Comparison of ENCODE assay signal across 9 mouse cellular contexts in genomic region chr16:78575852-78576477, GRCm38 (mm10). TPM values are rescaled to one million over a fixed set of nuclear protein-coding genes. Genes with fewer than 3 reads are reported as not detected.
A peak's percentile ranks its signal among the peaks of the same experiment; 100 is the strongest.
DNase-seq lines count a peak whose midpoint lies in the region; ATAC-seq and TF ChIP-seq lines count a peak whose summit lies in the region.
"Had no signal": no experiment of that assay in that cellular context is flagged by ENCODE, and none has a peak within 500 bp of the region (broad histone marks: within the 10 kb centered on the region; RNA-seq: fewer than 3 reads in every experiment).

No protein-coding gene starts in this region.

- WGBS in forebrain, embryonic 16.5 days = under 1% methylated on average over 41 of the region's 41 CpGs
- under 1% methylated on average over 41 of the region's 41 CpGs for WGBS in kidney, postnatal 0 days
- WGBS in macrophage (ENCODE audit: missing documents) = under 1% methylated on average over 41 of the region's 41 CpGs
- WGBS in stomach, embryonic 15.5 days = under 1% methylated on average over 41 of the region's 41 CpGs

- peak overlapping the region; percentile 89 for H3K4me3 ChIP-seq in forebrain, embryonic 16.5 days (replicated peaks; ENCODE audit: low read length)
- H3K4me3 ChIP-seq in kidney, postnatal 0 days (replicated peaks; ENCODE audit: low read depth, low read length) = peak overlapping the region; percentile 52
- H3K4me3 ChIP-seq in macrophage (ENCODE audit: inconsistent target) = peak overlapping the region; percentile 57
- H3K4me3 ChIP-seq in stomach, embryonic 15.5 days (replicated peaks) = peak overlapping the region; percentile 60

- H3K4me2 ChIP-seq in forebrain, embryonic 16.5 days (ENCODE audit: low read length) = peak overlapping the region; percentile 75
- H3K4me2 ChIP-seq in kidney, postnatal 0 days (ENCODE audit: low read length) = peak overlapping the region; percentile 62
- peak overlapping the region; percentile 64 for H3K4me2 ChIP-seq in stomach, embryonic 15.5 days

- ATAC-seq in forebrain, embryonic 16.5 days = peak; percentile 78
- ATAC-seq in kidney, postnatal 0 days (replicated peaks; ENCODE audit: low FRiP score, low read depth) = peak; percentile 82
- peak; percentile 70 for ATAC-seq in stomach, embryonic 15.5 days (ENCODE audit: insufficient read depth, low FRiP score, low read depth)

- no peak for TF ChIP-seq CTCF in kidney, postnatal 0 days (IDR thresholded peaks at IDR 0.05; ENCODE audit: low read depth)

- peak overlapping the region; percentile 82 for H3K27ac ChIP-seq in forebrain, embryonic 16.5 days (ENCODE audit: low read length)
- peak overlapping the region; percentile 80 for H3K27ac ChIP-seq in kidney, postnatal 0 days
- 0 out of 2 replicates have a peak overlapping the region, but pooled peaks have one; percentile 10 for H3K27ac ChIP-seq in macrophage
- H3K27ac ChIP-seq in stomach, embryonic 15.5 days = peak overlapping the region; percentile 86

- peaks cover 19% of the 10 kb centered on the region for H3K4me1 ChIP-seq in forebrain, embryonic 16.5 days (replicated peaks; ENCODE audit: control insufficient read depth, insufficient read depth, low read length)
- no peaks in the 10 kb centered on the region; the same call in 1 of the 2 replicates for H3K4me1 ChIP-seq in kidney, postnatal 0 days (replicated peaks; ENCODE audit: insufficient read depth, low read length)
- H3K4me1 ChIP-seq in stomach, embryonic 15.5 days = peaks cover 7% of the 10 kb centered on the region

- H3K36me3 ChIP-seq in forebrain, embryonic 16.5 days (ENCODE audit: control insufficient read depth, insufficient read depth) = no peaks in the 10 kb centered on the region
- no peaks in the 10 kb centered on the region for H3K36me3 ChIP-seq in kidney, postnatal 0 days (ENCODE audit: insufficient read depth, low read length)
- H3K36me3 ChIP-seq in macrophage (ENCODE audit: inconsistent target) = no peaks in the 10 kb centered on the region
- no peaks in the 10 kb centered on the region for H3K36me3 ChIP-seq in stomach, embryonic 15.5 days
- H3K36me3 ChIP-seq: G1E had no signal

- H3K79me2 ChIP-seq in macrophage (ENCODE audit: inconsistent target) = no peaks in the 10 kb centered on the region

- DNase-seq in cerebellum, adult 11-12 months = peak; percentile 2
- no peak for DNase-seq in cerebellum, adult 18-20 months
- peak; percentile 76 for DNase-seq in thymus, postnatal 0 days (ENCODE audit: low spot score)
- DNase-seq in thymus, postnatal 25 days = no peak
- peak; percentile 64 for DNase-seq in kidney, postnatal 0 days (ENCODE audit: low spot score)

- H3K9me3 ChIP-seq in forebrain, embryonic 16.5 days (ENCODE audit: control insufficient read depth, low read length) = no peaks in the 10 kb centered on the region
- H3K9me3 ChIP-seq in kidney, postnatal 0 days (replicated peaks; ENCODE audit: low read length) = no peaks in the 10 kb centered on the region
- H3K9me3 ChIP-seq in stomach, embryonic 15.5 days = no peaks in the 10 kb centered on the region

- H3K27me3 ChIP-seq in forebrain, embryonic 16.5 days (replicated peaks; ENCODE audit: control insufficient read depth, insufficient read depth, low read length) = no peaks in the 10 kb centered on the region
- H3K27me3 ChIP-seq in kidney, postnatal 0 days (ENCODE audit: insufficient read depth, low read length) = no peaks in the 10 kb centered on the region
- H3K27me3 ChIP-seq in stomach, embryonic 15.5 days (replicated peaks) = no peaks in the 10 kb centered on the region

- peak overlapping the region; percentile 90 for H3K9ac ChIP-seq in forebrain, embryonic 16.5 days (replicated peaks; ENCODE audit: low read depth, low read length)
- H3K9ac ChIP-seq in kidney, postnatal 0 days (ENCODE audit: low read depth, low read length) = peak overlapping the region; percentile 72
- H3K9ac ChIP-seq in stomach, embryonic 15.5 days = peak overlapping the region; percentile 29

RNA-seq across cellular contexts. Expression of gene D16Ertd472e, which starts 0.5 kb away (rescaled TPM):
- 54.1 and 63.7 TPM in 2 replicates for polyA plus RNA-seq in thymus, postnatal 0 days (2015; fragmentation: Nextera tagmentation; extraction: Ambion mirVana)
- 10.3 and 11.3 TPM in 2 replicates for polyA plus RNA-seq in forebrain, embryonic 16.5 days (2015; fragmentation: Nextera tagmentation; extraction: Ambion mirVana)
- 8.4 and 8.9 TPM in 2 replicates for polyA plus RNA-seq in kidney, postnatal 0 days (2015; fragmentation: Nextera tagmentation; extraction: Ambion mirVana)
- 1 to 10 TPM in 18 of 26 experiments, under 1 TPM in 8; 0.58 to 5.4 (median 1.5) TPM for total RNA-seq in macrophage (2018; cell fraction: chromatin; rRNA removed)
- total RNA-seq in macrophage (2018; cell fraction: cytosol; rRNA removed) = 1 to 10 TPM in 25 of 26 experiments, under 1 TPM in 1; 0.85 to 5.7 (median 1.5) TPM
- 1 to 10 TPM in 23 of 26 experiments, under 1 TPM in 3; 0.71 to 8.8 (median 1.8) TPM for total RNA-seq in macrophage (2018; cell fraction: nucleus; rRNA removed)
- polyA plus RNA-seq in macrophage (2018) = 1.3 to 1.7 TPM (median 1.4 TPM) in 3 replicates
- 11.9 and 12.4 TPM in 2 replicates for polyA plus RNA-seq in stomach, embryonic 15.5 days (2015; fragmentation: Nextera tagmentation; extraction: Ambion mirVana)
- total RNA-seq: G1E had no signal
- polyA plus RNA-seq: G1E had no signal

Comparison
In these comparisons a context has a peak if more than half of its experiments do, and no peak if none do; other contexts are left out.
1. DNase-seq: peak in cerebellum, adult 11-12 months (single experiment), thymus, postnatal 0 days (single experiment) and kidney, postnatal 0 days (single experiment); none in cerebellum, adult 18-20 months (0 of 2) and thymus, postnatal 25 days (single experiment).
2. H3K27ac ChIP-seq: peak in every context shown above with its lines; median percentile 86 in stomach, embryonic 15.5 days; 82 in forebrain, embryonic 16.5 days; 80 in kidney, postnatal 0 days; 10 in macrophage.
3. H3K9ac ChIP-seq: peak in every context shown above with its lines; median percentile 90 in forebrain, embryonic 16.5 days; 72 in kidney, postnatal 0 days; 29 in stomach, embryonic 15.5 days.
4. Peak in every context shown above with its lines, with median percentiles within 50 percentile points of each other: ATAC-seq, H3K4me2 ChIP-seq and H3K4me3 ChIP-seq.